Mouse (Mus musculus) heart, adult 2 months (tissue): ENCODE measurements around the gene Tlx2. TPM values are rescaled to one million over a fixed set of nuclear protein-coding genes. Genes with fewer than 3 reads are reported as not detected.

ENCODE experiments used
- DNase-seq, 2 experiments: peaks; one replicate each; pipeline ENCODE4 v3.0.0; 2021
- H3K27ac ChIP-seq: fragments of 200-600 bp; 2 replicates; pipeline ENCODE4 v1.8.1; 2022
- H3K27me3 ChIP-seq: fragments of 200-500 bp; 2 replicates; pipeline ENCODE4 v1.6.1; 2012; ENCODE audit warnings: mild to moderate bottlenecking, low read length, inconsistent platforms, mixed read lengths; ENCODE audit not compliant: control insufficient read depth, insufficient read depth
- H3K36me3 ChIP-seq: fragments of 200-500 bp; 2 replicates; pipeline ENCODE4 v1.6.1; 2012; ENCODE audit warnings: low read length, inconsistent platforms; ENCODE audit not compliant: control insufficient read depth, insufficient read depth
- H3K4me1 ChIP-seq: fragments of 200-500 bp; 2 replicates; pipeline ENCODE4 v1.6.1; 2011; ENCODE audit warnings: low read length; ENCODE audit not compliant: control insufficient read depth, insufficient read depth
- H3K4me3 ChIP-seq: fragments of 200-600 bp; 2 replicates; pipeline ENCODE4 v1.8.1; 2022
- H3K79me2 ChIP-seq: fragments of 200-500 bp; replicated peaks from 2 replicates; pipeline ENCODE4 v1.6.1; 2012; ENCODE audit warnings: mild to moderate bottlenecking, inconsistent platforms, low read length, moderate library complexity, mixed read lengths; ENCODE audit not compliant: control insufficient read depth, insufficient read depth
- H3K9ac ChIP-seq: fragments of 200-500 bp; 2 replicates; pipeline ENCODE4 v1.6.1; 2012; ENCODE audit warnings: low read depth, mild to moderate bottlenecking, control low read depth, inconsistent platforms, low read length, mixed read lengths
- CTCF ChIP-seq: fragments of 200-600 bp; IDR thresholded peaks from 2 replicates; pipeline ENCODE4 v1.8.1; 2022; ENCODE audit warnings: antibody characterized with exemption, mild to moderate bottlenecking, moderate library complexity
- EP300 ChIP-seq: fragments of 200-500 bp; IDR thresholded peaks from 2 replicates; pipeline ENCODE4 v1.6.1; 2011; ENCODE audit warnings: low read depth, low read length, control low read depth; ENCODE audit not compliant: insufficient read depth
- POLR2A ChIP-seq: fragments of 200-500 bp; IDR thresholded peaks from 2 replicates; pipeline ENCODE4 v1.6.1; 2011; ENCODE audit warnings: mild to moderate bottlenecking, low read depth, low read length, control low read depth; ENCODE audit not compliant: insufficient read depth
- WGBS: fragments of 180-500 bp; shearing (Covaris S2); methylation state at CpG from one replicate; pipeline ENCODE4 v1.1.7; 2018; 5-methylcytosine and 5-hydroxymethylcytosine counted together
- intact Hi-C: fragments of 180-260 bp; cut with DNase I; formaldehyde crosslinking; loops from one replicate; pipeline ENCODE4 v1.15.1; 2025
- polyA plus RNA-seq: library from polyadenylated mRNA; depleted of rRNA; stranded (reverse); fragments of >200 nt; gene quantifications from 2 replicates; pipeline ENCODE4 v1.2.3, GENCODE M21; 2012
- total RNA-seq, 2 experiments: library from RNA; stranded (reverse); gene quantifications; 2 replicates each; pipeline ENCODE4 v1.2.3; 2021

Gene Tlx2
- total and polyA plus RNA-seq, 3 experiments = 0.14 TPM; not detected in 2

GRCm38 (mm10) chr6:83116373-83117164 lies 46.5 kb upstream of the Tlx2 start:
- intact Hi-C loops = loop anchor here (2.0 kb wide), 1 partner anchor 42 kb away; no protein-coding TSS in a partner anchor
- TF ChIP-seq POLR2A (no peak), CTCF (no peak), EP300 (no peak)

GRCm38 (mm10) chr6:83115682-83116372 lies 45.7 kb upstream of the Tlx2 start:
- TF ChIP-seq EP300 (no peak), CTCF (no peak), POLR2A (no peak)
- no peak for DNase-seq
- Histone ChIP-seq H3K27ac (peak overlapping the region; percentile 51), H3K4me3 (peak overlapping the region; percentile 90), H3K27me3 (no peaks in the 10 kb centered on the region), H3K4me1 (peaks cover 5% of the 10 kb centered on the region), H3K9ac (peak overlapping the region; percentile 77), H3K79me2 (no peaks in the 10 kb centered on the region), H3K36me3 (no peaks in the 10 kb centered on the region)
- intact Hi-C loops = loop anchor here (2.0 kb wide), 2 partner anchors 43 to 49 kb away; partner anchors contain the start of gene Dctn1
- 1% methylated on average over 38 of the region's 48 CpGs for WGBS

More at GRCm38 (mm10) chr6:83116373-83117164, 46.5 kb upstream of the Tlx2 start:
- H3K79me2 ChIP-seq = no peaks in the 10 kb centered on the region
- H3K27ac ChIP-seq = no peak overlapping the region
- no peaks in the 10 kb centered on the region for H3K36me3 ChIP-seq
- no peak overlapping the region for H3K9ac ChIP-seq
- no peak for DNase-seq
- no peaks in the 10 kb centered on the region for H3K27me3 ChIP-seq
- WGBS = 76% methylated on average over 11 of the region's 11 CpGs
- H3K4me1 ChIP-seq = peaks cover 5% of the 10 kb centered on the region
- H3K4me3 ChIP-seq = peak overlapping the region; percentile 90

- Histone ChIP-seq H3K4me3 (peak within 1 kb of the TSS; percentile 90), H3K27me3 (no peaks in the 10 kb centered on the region), H3K27ac (peak within 1 kb of the TSS; percentile 80), H3K4me1 (peaks cover 4% of the 10 kb centered on the region), H3K36me3 (no peaks in the 10 kb centered on the region), H3K79me2 (no peaks in the 10 kb centered on the region), H3K9ac (peak within 1 kb of the TSS; percentile 77)
- TF ChIP-seq EP300 (0 out of 2 replicates have a peak, but pooled peaks have one; percentile 70), CTCF (peak; percentile 70), POLR2A (peak; percentile 98)
- DNase-seq = peak; percentile 96
- intact Hi-C loops = loop anchor here (2.0 kb wide), 1 partner anchor 50 kb away; the partner anchor contains the start of gene Dctn1
- WGBS = under 1% methylated on average over 54 of the region's 58 CpGs
Measured at GRCm38 (mm10) chr6:83115011-83115671, 45.0 kb upstream of the Tlx2 start, which contains the start of gene Mogs. Gene Mogs (plus strand): TSS chr6:83115496.

GRCm38 (mm10) chr6:83111510-83112136 lies 41.5 kb upstream of the Tlx2 start:
- 73% methylated on average over 4 of the region's 4 CpGs for whole genome bisulfite sequencing
- TF ChIP-seq POLR2A (no peak), CTCF (no peak), EP300 (no peak)
- H3K4me1 ChIP-seq = peaks cover 5% of the 10 kb centered on the region
- H3K36me3 ChIP-seq = no peaks in the 10 kb centered on the region
- H3K4me3 ChIP-seq = no peak overlapping the region
- no peak overlapping the region for H3K9ac ChIP-seq
- no peaks in the 10 kb centered on the region for H3K27me3 ChIP-seq
- no peak for DNase-seq
- no peak overlapping the region for H3K27ac ChIP-seq
- intact Hi-C loops = no loop called here
- H3K79me2 ChIP-seq = no peaks in the 10 kb centered on the region; the same call in 1 of the 2 replicates

DNA sequence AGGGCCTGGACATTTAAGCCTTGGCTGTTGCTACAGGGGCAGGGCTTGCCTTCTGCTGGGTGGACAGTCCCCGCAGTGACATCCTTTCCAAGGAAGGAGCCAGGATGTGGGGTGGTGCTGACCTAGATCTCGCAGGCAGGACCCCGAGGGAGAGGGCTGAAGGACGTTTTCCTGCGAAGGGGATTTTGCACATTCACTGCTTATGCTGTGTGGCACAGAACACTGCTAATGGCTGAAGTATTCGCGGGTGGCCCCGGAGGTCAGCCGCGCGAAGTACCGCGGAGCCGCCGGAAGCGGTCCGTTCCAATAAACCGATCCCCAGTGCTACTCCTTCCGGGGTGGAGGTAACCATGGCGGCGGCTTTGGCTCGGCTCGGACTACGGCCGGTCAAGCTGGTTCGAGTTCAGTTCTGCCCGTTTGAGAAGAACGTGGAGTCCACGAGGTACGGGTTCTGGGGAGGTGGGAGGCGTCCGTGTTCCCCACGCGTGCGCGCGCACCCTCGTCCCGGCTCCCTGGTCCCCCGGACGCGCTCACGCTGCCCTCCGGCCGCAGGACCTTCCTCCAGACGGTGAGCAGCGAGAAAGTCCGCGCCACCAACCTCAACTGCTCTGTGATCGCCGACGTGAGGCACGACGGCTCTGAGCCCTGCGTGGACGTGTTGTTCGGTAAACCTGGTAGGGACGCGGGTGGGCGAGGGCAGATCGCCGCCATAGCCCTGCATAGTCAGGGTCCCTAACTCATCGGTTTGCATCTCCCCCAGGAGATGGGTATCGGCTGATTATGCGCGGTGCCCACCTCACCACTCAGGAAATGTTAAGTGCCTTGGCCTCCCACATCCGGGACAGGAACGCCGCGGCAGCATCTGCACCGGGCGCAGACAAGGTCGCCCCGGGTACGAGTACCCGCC lies 38.9 kb upstream of the Tlx2 start, which contains the start of gene Mrpl53:
TSS of gene Mrpl53 (plus strand) at position 279 of the 907 bp plus-strand sequence.
- peak; percentile 88 for TF ChIP-seq POLR2A
- no peak for TF ChIP-seq CTCF
- TF ChIP-seq EP300 = peak; percentile 72; the same call in 1 of the 2 replicates
- H3K9ac ChIP-seq = peak within 1 kb of the TSS; percentile 83
- peak within 1 kb of the TSS; percentile 75 for H3K4me3 ChIP-seq
- no peaks in the 10 kb centered on the region; the same call in 1 of the 2 replicates for H3K79me2 ChIP-seq
- intact Hi-C loops = loop anchor here (1.0 to 10.0 kb wide), 3 partner anchors 16 to 156 kb away; partner anchors contain the start of genes Aup1, Htra2 and Ino80b
- H3K4me1 ChIP-seq = 0 out of 2 replicates have a peak, but pooled peaks cover 1% of the 10 kb centered on the region
- WGBS = under 1% methylated on average over 76 of the region's 76 CpGs
- H3K36me3 ChIP-seq = no peaks in the 10 kb centered on the region
- peak; percentile 88 to 90 for DNase-seq
- no peaks in the 10 kb centered on the region for H3K27me3 ChIP-seq
- H3K27ac ChIP-seq = peak within 1 kb of the TSS; percentile 90
